Mouse (Mus musculus) forebrain, embryonic 12.5 days (tissue): ENCODE results near the gene Gm28372. TPM values are rescaled to one million over a fixed set of nuclear protein-coding genes. Genes with fewer than 3 reads are reported as not detected.

Experiments used
- ATAC-seq: fragments of 200-750 bp; cut with Nextera tagmentation; 2 replicates; pipeline ENCODE4 v1.8.0; 2017; ENCODE audit warnings: moderate TSS enrichment; ENCODE audit not compliant: low FRiP score
- H3K27ac ChIP-seq: fragments of 300-500 bp; sonication (generic); 2 replicates; pipeline ENCODE4 v1.5.1; 2016; ENCODE audit warnings: mild to moderate bottlenecking
- H3K27me3 ChIP-seq: fragments of 300-500 bp; sonication (generic); 2 replicates; pipeline ENCODE4 v1.6.1; 2016; ENCODE audit warnings: mild to moderate bottlenecking
- H3K36me3 ChIP-seq: fragments of 300-500 bp; sonication (generic); replicated peaks from 2 replicates; pipeline ENCODE4 v1.6.1; 2016; ENCODE audit warnings: mild to moderate bottlenecking
- H3K4me1 ChIP-seq: fragments of 300-500 bp; sonication (generic); 2 replicates; pipeline ENCODE4 v1.6.1; 2016
- H3K4me2 ChIP-seq: fragments of 300-500 bp; sonication (generic); 2 replicates; pipeline ENCODE4 v1.6.1; 2016; ENCODE audit warnings: mild to moderate bottlenecking, moderate library complexity
- H3K4me3 ChIP-seq: fragments of 300-500 bp; sonication (generic); replicated peaks from 2 replicates; pipeline ENCODE4 v1.5.1; 2016; ENCODE audit warnings: mild to moderate bottlenecking
- H3K9ac ChIP-seq: fragments of 300-500 bp; sonication (generic); 2 replicates; pipeline ENCODE4 v1.6.1; 2016; ENCODE audit warnings: mild to moderate bottlenecking
- H3K9me3 ChIP-seq: fragments of 300-500 bp; sonication (generic); 2 replicates; pipeline ENCODE4 v1.6.1; 2016
- WGBS: fragments of 180-500 bp; shearing (Covaris S2); methylation state at CpG from one replicate; pipeline ENCODE4 v1.1.7; 2016; 5-methylcytosine and 5-hydroxymethylcytosine counted together
- polyA plus RNA-seq: library from polyadenylated mRNA; unstranded; fragments of >200 nt; fragmentation: Nextera tagmentation; extraction: Ambion mirVana; gene quantifications from 2 replicates; pipeline ENCODE4 v1.2.1, GENCODE M21; 2016

The Gm28372 gene
- polyA plus RNA-seq, 1 experiment from 2014 or later: not detected

- Histone ChIP-seq H3K4me1 (no peaks in the 10 kb centered on the region), H3K27me3 (no peaks in the 10 kb centered on the region), H3K9ac (no peak overlapping the region), H3K27ac (no peak overlapping the region), H3K4me3 (no peak overlapping the region), H3K4me2 (no peak overlapping the region), H3K36me3 (peaks cover 69% of the 10 kb centered on the region), H3K9me3 (no peaks in the 10 kb centered on the region)
- no peak for ATAC-seq
- WGBS: 90% methylated on average over 4 of the region's 4 CpGs
Observed at GRCm38 (mm10) chr2:130439840-130440480, 34.9 kb downstream of the Gm28372 start.

GRCm38 (mm10) chr2:130442162-130442561 lies 37.1 kb downstream of the Gm28372 start:
- Histone ChIP-seq H3K9me3 (no peaks in the 10 kb centered on the region), H3K4me1 (no peaks in the 10 kb centered on the region), H3K4me2 (no peak overlapping the region), H3K27me3 (no peaks in the 10 kb centered on the region), H3K27ac (no peak overlapping the region), H3K36me3 (peaks cover 75% of the 10 kb centered on the region), H3K4me3 (no peak overlapping the region), H3K9ac (no peak overlapping the region)
- WGBS: 86% methylated on average over 10 of the region's 10 CpGs
- ATAC-seq: no peak

- H3K4me2 ChIP-seq: no peak overlapping the region
- peaks cover 13% of the 10 kb centered on the region for H3K27me3 ChIP-seq
- no peak for ATAC-seq
Observed at GRCm38 (mm10) chr2:130448449-130448848, 43.4 kb downstream of the Gm28372 start.

GRCm38 (mm10) chr2:130449021-130449793 lies 44.2 kb downstream of the Gm28372 start:
- Histone ChIP-seq H3K27ac (no peak overlapping the region), H3K4me3 (peak overlapping the region; percentile 87), H3K27me3 (peaks cover 13% of the 10 kb centered on the region), H3K4me2 (peak overlapping the region; percentile 67), H3K9me3 (no peaks in the 10 kb centered on the region), H3K4me1 (peaks cover 27% of the 10 kb centered on the region), H3K9ac (peak overlapping the region; percentile 92), H3K36me3 (peaks cover 9% of the 10 kb centered on the region)
- 0 out of 2 replicates have a peak, but pooled peaks have one; percentile 7 for ATAC-seq
- 8% methylated on average over 17 of the region's 17 CpGs for WGBS

More at GRCm38 (mm10) chr2:130448449-130448848, 43.4 kb downstream of the Gm28372 start:
- Histone ChIP-seq H3K9me3 (no peaks in the 10 kb centered on the region), H3K36me3 (peaks cover 16% of the 10 kb centered on the region), H3K4me1 (peaks cover 26% of the 10 kb centered on the region), H3K4me3 (no peak overlapping the region), H3K27ac (no peak overlapping the region), H3K9ac (no peak overlapping the region)

GRCm38 (mm10) chr2:130449794-130450433 lies 44.9 kb downstream of the Gm28372 start, which contains the start of gene Ptpra:
Gene Ptpra, plus strand, starts transcription at chr2:130450278.
- no peaks in the 10 kb centered on the region for H3K9me3 ChIP-seq
- H3K27ac ChIP-seq: peak within 1 kb of the TSS; percentile 87
- ATAC-seq: peak; percentile 98
- 0% methylated on average over 50 of the region's 50 CpGs for WGBS
- H3K4me1 ChIP-seq: peaks cover 27% of the 10 kb centered on the region
- peaks cover 13% of the 10 kb centered on the region for H3K27me3 ChIP-seq
- H3K9ac ChIP-seq: peak within 1 kb of the TSS; percentile 92
- peak within 1 kb of the TSS; percentile 87 for H3K4me3 ChIP-seq
- H3K36me3 ChIP-seq: 0 out of 2 replicates have a peak, but pooled peaks cover 5% of the 10 kb centered on the region
- peak within 1 kb of the TSS; percentile 67 for H3K4me2 ChIP-seq

GRCm38 (mm10) chr2:130450434-130450796 lies 45.4 kb downstream of the Gm28372 start:
- peak; percentile 87 for ATAC-seq
- H3K36me3 ChIP-seq: 0 out of 2 replicates have a peak, but pooled peaks cover 5% of the 10 kb centered on the region
- H3K9me3 ChIP-seq: no peaks in the 10 kb centered on the region
- H3K27me3 ChIP-seq: peaks cover 13% of the 10 kb centered on the region
- H3K4me3 ChIP-seq: peak overlapping the region; percentile 87
- peak overlapping the region; percentile 67 for H3K4me2 ChIP-seq
- under 1% methylated on average over 47 of the region's 47 CpGs for WGBS
- H3K4me1 ChIP-seq: peaks cover 27% of the 10 kb centered on the region
- H3K27ac ChIP-seq: peak overlapping the region; percentile 87
- peak overlapping the region; percentile 92 for H3K9ac ChIP-seq

GRCm38 (mm10) chr2:130451086-130451726 lies 46.2 kb downstream of the Gm28372 start:
- Histone ChIP-seq H3K27me3 (peaks cover 13% of the 10 kb centered on the region), H3K9me3 (no peaks in the 10 kb centered on the region), H3K4me3 (peak overlapping the region; percentile 87), H3K9ac (peak overlapping the region; percentile 92), H3K4me2 (peak overlapping the region; percentile 67), H3K4me1 (peaks cover 27% of the 10 kb centered on the region), H3K27ac (no peak overlapping the region), H3K36me3 (no peaks in the 10 kb centered on the region)
- 70% methylated on average over 14 of the region's 14 CpGs for WGBS
- no peak for ATAC-seq

GRCm38 (mm10) chr2:130451727-130452090 lies 46.7 kb downstream of the Gm28372 start:
- no peak overlapping the region for H3K27ac ChIP-seq
- peak overlapping the region; percentile 67 for H3K4me2 ChIP-seq
- H3K27me3 ChIP-seq: peaks cover 13% of the 10 kb centered on the region
- H3K36me3 ChIP-seq: no peaks in the 10 kb centered on the region
- peak overlapping the region; percentile 87 for H3K4me3 ChIP-seq
- peak overlapping the region; percentile 92 for H3K9ac ChIP-seq
- 72% methylated on average over 3 of the region's 3 CpGs for WGBS
- peaks cover 27% of the 10 kb centered on the region for H3K4me1 ChIP-seq
- no peaks in the 10 kb centered on the region for H3K9me3 ChIP-seq
- no peak for ATAC-seq

GRCm38 (mm10) chr2:130452266-130452665 lies 47.2 kb downstream of the Gm28372 start:
- H3K4me1 ChIP-seq: peaks cover 27% of the 10 kb centered on the region
- H3K27ac ChIP-seq: no peak overlapping the region
- no peaks in the 10 kb centered on the region for H3K9me3 ChIP-seq
- H3K4me2 ChIP-seq: no peak overlapping the region
- H3K9ac ChIP-seq: no peak overlapping the region
- H3K4me3 ChIP-seq: no peak overlapping the region
- no peak for ATAC-seq
- H3K27me3 ChIP-seq: peaks cover 13% of the 10 kb centered on the region
- 65% methylated on average over 2 of the region's 2 CpGs for WGBS
- no peaks in the 10 kb centered on the region for H3K36me3 ChIP-seq

- no peaks in the 10 kb centered on the region for H3K9me3 ChIP-seq
- no peaks in the 10 kb centered on the region for H3K36me3 ChIP-seq
- ATAC-seq: no peak
- no peak overlapping the region for H3K27ac ChIP-seq
- no peak overlapping the region for H3K4me3 ChIP-seq
- no peak overlapping the region for H3K9ac ChIP-seq
- H3K27me3 ChIP-seq: peaks cover 8% of the 10 kb centered on the region
- peaks cover 27% of the 10 kb centered on the region for H3K4me1 ChIP-seq
- 75% methylated on average over 6 of the region's 6 CpGs for WGBS
- H3K4me2 ChIP-seq: no peak overlapping the region
Observed at GRCm38 (mm10) chr2:130453421-130453820, 48.4 kb downstream of the Gm28372 start.

GRCm38 (mm10) chr2:130454748-130455370 lies 49.8 kb downstream of the Gm28372 start:
- Histone ChIP-seq H3K4me1 (peaks cover 21% of the 10 kb centered on the region), H3K9me3 (no peaks in the 10 kb centered on the region), H3K4me3 (no peak overlapping the region), H3K27me3 (no peaks in the 10 kb centered on the region), H3K36me3 (no peaks in the 10 kb centered on the region), H3K27ac (no peak overlapping the region), H3K9ac (no peak overlapping the region), H3K4me2 (no peak overlapping the region)
- 85% methylated on average over 6 of the region's 6 CpGs for WGBS
- ATAC-seq: no peak
